Mouse (Mus musculus) macrophage (primary cell): ENCODE measurements around the gene 1110008P14Rik. TPM values are rescaled to one million over a fixed set of nuclear protein-coding genes. Genes with fewer than 3 reads are reported as not detected.
"Not testable (repeated sequence)": the region's sequence is repeated elsewhere in the genome, so short reads cannot be mapped to it uniquely, and the experiment has no call there.

Source experiments
- H3K27ac ChIP-seq: fragments of 350-480 bp; formaldehyde crosslinking; 2 replicates; pipeline ENCODE4 v1.9.0; 2021
- H3K36me3 ChIP-seq: fragments of 350-480 bp; formaldehyde crosslinking; 2 replicates; pipeline ENCODE4 v1.9.0; 2021; ENCODE audit errors: inconsistent target
- H3K4me3 ChIP-seq: fragments of 350-480 bp; formaldehyde crosslinking; 2 replicates; pipeline ENCODE4 v1.9.0; 2021; ENCODE audit errors: inconsistent target
- H3K79me2 ChIP-seq: fragments of 350-480 bp; formaldehyde crosslinking; 2 replicates; pipeline ENCODE4 v1.9.0; 2021; ENCODE audit errors: inconsistent target
- WGBS: methylation state at CpG from one replicate; pipeline ENCODE4 v1.1.7; 2026; ENCODE audit warnings: inconsistent platforms; ENCODE audit not compliant: missing documents; 5-methylcytosine and 5-hydroxymethylcytosine counted together
- polyA plus RNA-seq: library from polyadenylated mRNA; stranded (reverse); fragments of 250-400 nt; gene quantifications from 3 replicates; pipeline ENCODE4 v1.2.4, GENCODE M21; 2018; ENCODE audit warnings: inconsistent platforms

1110008P14Rik gene
- polyA plus RNA-seq, 1 experiment from 2014 or later, result 22.2 TPM

DNA sequence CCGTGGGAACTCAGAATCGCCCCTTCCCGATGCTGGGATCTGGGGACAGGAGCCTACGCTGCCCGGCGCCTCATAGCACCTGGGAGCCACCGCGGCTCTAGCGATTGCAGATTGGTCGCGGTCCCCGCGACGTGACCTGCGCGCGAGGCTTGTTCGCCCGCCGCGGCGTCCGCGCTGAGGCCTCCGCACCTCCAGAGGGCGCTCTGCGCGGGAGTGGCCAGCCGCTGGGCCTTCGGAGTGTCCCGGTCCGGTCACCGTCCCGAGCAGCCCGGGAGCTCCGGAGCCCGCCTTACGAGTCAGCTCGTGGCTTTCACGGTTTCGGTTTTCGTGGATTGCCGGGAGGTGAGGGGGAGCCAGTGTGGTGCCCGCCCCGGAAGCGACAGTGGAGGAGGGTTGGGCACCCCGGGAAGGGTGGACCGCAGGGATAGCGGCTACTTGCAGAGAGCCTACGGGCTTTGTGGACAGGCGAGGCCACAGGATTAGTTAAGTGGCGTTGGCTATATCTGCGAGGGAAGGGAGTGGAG, 18.9 kb downstream of the 1110008P14Rik start:
- peaks cover 15% of the 10 kb centered on the region for H3K36me3 ChIP-seq
- WGBS, result under 1% methylated on average over 43 of the region's 53 CpGs

GRCm38 (mm10) chr2:32362274-32362673, 19.5 kb downstream of the 1110008P14Rik start:
- 12% methylated on average over 5 of the region's 5 CpGs for WGBS
- peak overlapping the region; percentile 39; the same call in 1 of the 2 replicates for H3K27ac ChIP-seq
- H3K79me2 ChIP-seq, H3K36me3 ChIP-seq: not testable (repeated sequence)
- peak overlapping the region; percentile 81 for H3K4me3 ChIP-seq

More for the DNA sequence above, 18.9 kb downstream of the 1110008P14Rik start:
- Histone ChIP-seq H3K4me3 (peak overlapping the region; percentile 81), H3K79me2 (peaks cover 3% of the 10 kb centered on the region; the same call in 1 of the 2 replicates), H3K27ac (peak overlapping the region; percentile 82)

DNA sequence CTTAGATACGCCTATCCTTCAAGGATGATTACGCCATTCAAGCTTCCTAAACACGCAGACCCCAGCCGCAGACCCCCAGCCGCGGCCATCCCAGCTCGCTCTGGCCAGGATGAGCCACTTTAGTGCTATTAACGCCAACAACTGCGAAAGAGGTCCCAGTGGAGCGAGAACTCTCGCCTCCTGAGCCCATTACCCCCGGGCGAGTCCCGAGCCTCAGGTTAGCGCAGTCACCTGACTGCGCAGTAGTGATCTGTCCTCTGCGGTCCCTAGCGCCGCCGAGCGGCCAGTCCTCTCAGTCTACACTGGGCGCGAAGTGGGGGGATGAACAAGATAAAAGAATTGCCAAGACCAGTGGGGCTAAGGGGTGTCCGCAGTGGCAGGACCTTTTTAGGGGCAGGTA, 20.3 kb downstream of the 1110008P14Rik start:
- Histone ChIP-seq H3K79me2 (peaks cover 3% of the 10 kb centered on the region; the same call in 1 of the 2 replicates), H3K36me3 (peaks cover 1% of the 10 kb centered on the region; the same call in 1 of the 2 replicates), H3K27ac (peak overlapping the region; percentile 15), H3K4me3 (peak overlapping the region; percentile 35)
- 5% methylated on average over 24 of the region's 24 CpGs for whole genome bisulfite sequencing

DNA sequence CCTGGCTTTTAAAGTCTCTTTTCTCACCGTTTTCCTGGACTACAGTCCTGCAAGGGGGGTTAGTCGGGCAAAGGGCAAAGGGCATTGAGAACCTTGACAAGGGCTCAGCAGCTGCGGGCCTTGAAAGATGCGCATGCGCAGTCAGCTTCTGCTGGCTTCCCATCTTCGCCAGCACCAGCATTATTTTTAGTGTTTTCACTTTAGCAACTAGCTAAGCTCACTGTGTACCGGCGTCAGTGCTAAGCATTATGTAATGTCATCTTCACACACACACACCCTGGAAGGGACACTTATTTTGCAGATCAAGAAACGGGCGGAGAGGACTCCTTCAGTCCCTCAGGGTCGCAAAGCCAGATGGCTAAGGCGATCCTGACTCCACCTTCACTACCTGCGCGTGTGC, 21.0 kb downstream of the 1110008P14Rik start:
- peak overlapping the region; percentile 35 for H3K4me3 ChIP-seq
- WGBS, result 20% methylated on average over 14 of the region's 14 CpGs

DNA sequence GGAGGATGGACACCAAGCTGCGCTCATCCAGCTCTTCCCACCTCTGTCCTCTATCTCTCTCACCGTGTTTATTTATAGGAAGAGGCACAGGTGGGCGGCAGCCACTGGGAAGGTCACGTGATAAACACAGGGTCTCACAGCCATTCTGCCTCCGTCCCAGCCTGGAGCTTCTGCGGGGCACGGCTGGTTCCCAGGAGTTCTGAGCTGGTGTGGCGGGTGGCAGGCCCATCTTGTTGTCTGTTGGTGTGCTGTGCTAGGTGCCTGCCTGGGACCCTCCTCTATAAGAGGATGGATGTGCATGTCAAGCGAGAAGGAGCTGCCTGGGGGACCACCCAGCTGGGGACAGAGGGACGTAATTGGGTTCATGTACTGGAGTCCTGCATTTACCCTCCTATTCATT, 23.4 kb downstream of the 1110008P14Rik start:
- Histone ChIP-seq H3K36me3 (no peaks in the 10 kb centered on the region), H3K27ac (no peak overlapping the region), H3K4me3 (no peak overlapping the region), H3K79me2 (no peaks in the 10 kb centered on the region)
- 82% methylated on average over 10 of the region's 10 CpGs for WGBS

More for the DNA sequence above, 21.0 kb downstream of the 1110008P14Rik start:
- H3K27ac ChIP-seq, result peak overlapping the region; percentile 15; the same call in 1 of the 2 replicates
- H3K79me2 ChIP-seq, result peaks cover 3% of the 10 kb centered on the region; the same call in 1 of the 2 replicates
- H3K36me3 ChIP-seq, result no peaks in the 10 kb centered on the region

DNA sequence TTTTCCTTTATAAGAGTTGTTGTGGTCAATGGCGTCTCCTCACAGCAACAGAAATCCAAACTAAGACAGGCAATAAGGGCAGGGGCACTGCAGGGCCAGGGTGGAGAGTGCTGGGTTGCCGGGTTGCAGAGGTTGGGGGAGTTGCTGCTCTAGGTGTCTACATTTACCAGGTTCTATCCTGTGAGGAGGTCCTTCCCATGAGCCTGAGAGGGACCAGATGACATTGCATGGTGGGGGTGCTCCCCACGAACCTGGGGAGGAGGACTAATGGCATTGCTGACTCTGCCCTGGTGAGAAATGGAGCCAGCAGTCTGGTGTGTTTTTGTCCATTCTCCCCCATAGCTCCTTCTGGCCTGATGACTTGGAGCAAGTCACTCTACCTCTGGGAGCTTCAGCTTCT, 24.0 kb downstream of the 1110008P14Rik start:
- Histone ChIP-seq H3K27ac (no peak overlapping the region), H3K36me3 (no peaks in the 10 kb centered on the region), H3K79me2 (no peaks in the 10 kb centered on the region), H3K4me3 (no peak overlapping the region)
- 85% methylated on average over 3 of the region's 3 CpGs for WGBS

- WGBS, result 91% methylated on average over 10 of the region's 10 CpGs
- Histone ChIP-seq H3K4me3 (no peak overlapping the region), H3K79me2 (no peaks in the 10 kb centered on the region), H3K27ac (no peak overlapping the region), H3K36me3 (no peaks in the 10 kb centered on the region)
These were observed 25.5 kb downstream of the 1110008P14Rik start for GRCm38 (mm10) chr2:32356216-32356615.

GRCm38 (mm10) chr2:32354336-32354895, 27.3 kb downstream of the 1110008P14Rik start:
- no peaks in the 10 kb centered on the region for H3K36me3 ChIP-seq
- no peak overlapping the region for H3K27ac ChIP-seq
- no peaks in the 10 kb centered on the region for H3K79me2 ChIP-seq
- H3K4me3 ChIP-seq, result no peak overlapping the region
- WGBS, result 88% methylated on average over 3 of the region's 3 CpGs

DNA sequence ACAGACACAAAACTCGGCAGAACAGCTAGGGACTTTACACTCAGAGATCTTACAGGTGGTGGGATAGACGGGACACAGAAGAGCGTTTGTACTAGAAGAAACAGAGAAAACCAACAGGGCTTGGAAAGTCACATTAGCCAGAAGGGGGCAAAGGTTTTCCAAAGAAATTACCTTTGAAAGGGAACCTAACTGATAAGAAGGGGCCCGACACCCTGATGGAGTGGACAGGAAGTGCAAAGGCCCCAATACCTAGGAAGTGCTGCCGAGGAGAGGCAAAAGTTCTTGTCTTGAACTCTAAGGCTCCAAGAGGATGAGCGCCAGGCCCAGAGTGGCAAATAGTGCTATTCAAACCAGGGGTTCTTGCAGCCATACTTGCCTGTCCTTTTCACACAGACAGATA, 27.9 kb downstream of the 1110008P14Rik start:
- 80% methylated on average over 6 of the region's 6 CpGs for WGBS
- Histone ChIP-seq H3K79me2 (no peaks in the 10 kb centered on the region), H3K36me3 (no peaks in the 10 kb centered on the region), H3K4me3 (no peak overlapping the region), H3K27ac (no peak overlapping the region)

DNA sequence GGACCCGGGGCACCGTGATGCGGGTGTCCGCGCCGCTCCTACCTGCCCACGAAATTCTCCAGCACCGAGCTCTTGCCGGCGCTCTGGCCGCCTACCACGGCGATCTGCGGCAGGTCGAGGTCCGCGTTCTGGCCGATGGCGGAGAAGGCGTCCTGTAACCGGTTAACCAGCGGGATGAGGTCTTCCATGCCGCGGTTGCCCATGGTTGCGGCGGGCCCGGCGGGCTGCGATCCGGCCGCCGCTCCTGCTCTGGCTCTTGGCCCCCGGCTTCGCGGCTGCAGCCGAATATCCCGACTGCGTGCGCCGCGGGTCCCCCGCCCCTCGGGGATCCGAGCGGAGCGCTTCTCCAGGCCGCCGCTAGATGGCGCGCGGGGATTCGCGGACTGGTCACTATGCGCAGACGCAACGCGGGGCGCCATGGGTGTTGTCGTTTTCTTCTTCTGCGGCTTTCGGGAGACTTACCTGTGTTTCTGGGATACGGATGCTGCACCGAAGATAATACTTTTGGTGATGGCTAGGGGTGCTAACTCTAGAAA, 28.7 kb downstream of the 1110008P14Rik start, which contains the start of gene Dnm1:
Gene Dnm1, minus strand, starts transcription at position 332 of the 536 bp plus-strand sequence.
- Histone ChIP-seq H3K4me3 (no peak within 1 kb of the TSS), H3K27ac (no peak within 1 kb of the TSS), H3K79me2 (no peaks in the 10 kb centered on the region), H3K36me3 (no peaks in the 10 kb centered on the region)
- under 1% methylated on average over 63 of the region's 63 CpGs for WGBS

- Histone ChIP-seq H3K27ac (no peak within 1 kb of the TSS), H3K79me2 (no peaks in the 10 kb centered on the region), H3K4me3 (no peak within 1 kb of the TSS), H3K36me3 (no peaks in the 10 kb centered on the region)
- WGBS, result 3% methylated on average over 25 of the region's 52 CpGs
These were observed 29.4 kb downstream of the 1110008P14Rik start, which contains the start of gene Ciz1 for GRCm38 (mm10) chr2:32352151-32353006. Ciz1 (plus strand) TSS chr2:32352327.

GRCm38 (mm10) chr2:32351471-32351961, 30.2 kb downstream of the 1110008P14Rik start:
- no peaks in the 10 kb centered on the region for H3K36me3 ChIP-seq
- H3K79me2 ChIP-seq, result no peaks in the 10 kb centered on the region
- no peak overlapping the region for H3K4me3 ChIP-seq
- WGBS, result 31% methylated on average over 8 of the region's 9 CpGs
- no peak overlapping the region for H3K27ac ChIP-seq

GRCm38 (mm10) chr2:32350471-32351051, 31.2 kb downstream of the 1110008P14Rik start:
- Histone ChIP-seq H3K4me3 (no peak overlapping the region), H3K36me3 (no peaks in the 10 kb centered on the region), H3K27ac (no peak overlapping the region), H3K79me2 (no peaks in the 10 kb centered on the region)
- 55% methylated on average over 12 of the region's 13 CpGs for WGBS

DNA sequence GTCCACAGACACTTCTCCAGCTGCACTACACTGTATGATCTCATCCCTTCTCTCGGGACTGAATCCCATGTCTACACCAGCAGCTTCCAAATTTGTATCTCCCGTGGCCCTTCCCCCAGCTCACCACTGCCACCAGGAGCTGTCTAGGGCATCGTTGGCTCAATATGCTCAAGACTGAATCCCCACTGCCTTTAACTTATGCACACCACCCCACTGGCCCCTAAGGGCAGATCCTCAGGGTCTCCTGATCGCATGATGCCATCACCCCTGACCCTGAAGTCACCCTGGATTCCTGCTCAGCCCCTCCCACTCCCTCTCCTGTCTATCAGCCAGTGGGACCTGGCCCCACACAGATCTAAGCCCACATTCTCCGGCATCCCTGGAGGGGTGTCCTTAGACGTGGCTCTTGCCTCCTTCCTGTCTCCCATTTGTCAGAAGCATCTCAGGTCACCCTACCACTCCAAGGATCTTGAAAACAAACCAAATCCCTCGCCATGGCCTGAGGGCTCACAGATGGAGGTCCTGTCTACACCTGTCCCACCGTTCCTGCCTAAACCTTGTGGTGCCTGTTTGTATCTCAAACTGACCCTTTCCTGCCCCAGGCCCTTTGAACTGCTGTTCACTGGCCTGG, 32.0 kb downstream of the 1110008P14Rik start:
- Histone ChIP-seq H3K36me3 (no peaks in the 10 kb centered on the region), H3K27ac (no peak overlapping the region), H3K79me2 (no peaks in the 10 kb centered on the region), H3K4me3 (no peak overlapping the region)
- WGBS, result 75% methylated on average over 8 of the region's 8 CpGs
